Mouse (Mus musculus) c-Kit-positive CD71-positive TER-119-negative erythroid progenitor cells, embryonic 14.5 days (primary cell): ENCODE results near the gene Fam198a.

ENCODE experiments used
- DNase-seq: peaks from one replicate; pipeline ENCODE4 v3.0.0-alpha.2; 2013; ENCODE audit warnings: low read depth

Gene Fam198a

GRCm38 (mm10) chr9:121950418-121951113, at the start of gene Fam198a:
Fam198a (plus strand) TSS chr9:121950988.
- no peak for DNase-seq

GRCm38 (mm10) chr9:121901710-121902700, 48.8 kb upstream of the Fam198a start:
- no peak for DNase-seq

DNA sequence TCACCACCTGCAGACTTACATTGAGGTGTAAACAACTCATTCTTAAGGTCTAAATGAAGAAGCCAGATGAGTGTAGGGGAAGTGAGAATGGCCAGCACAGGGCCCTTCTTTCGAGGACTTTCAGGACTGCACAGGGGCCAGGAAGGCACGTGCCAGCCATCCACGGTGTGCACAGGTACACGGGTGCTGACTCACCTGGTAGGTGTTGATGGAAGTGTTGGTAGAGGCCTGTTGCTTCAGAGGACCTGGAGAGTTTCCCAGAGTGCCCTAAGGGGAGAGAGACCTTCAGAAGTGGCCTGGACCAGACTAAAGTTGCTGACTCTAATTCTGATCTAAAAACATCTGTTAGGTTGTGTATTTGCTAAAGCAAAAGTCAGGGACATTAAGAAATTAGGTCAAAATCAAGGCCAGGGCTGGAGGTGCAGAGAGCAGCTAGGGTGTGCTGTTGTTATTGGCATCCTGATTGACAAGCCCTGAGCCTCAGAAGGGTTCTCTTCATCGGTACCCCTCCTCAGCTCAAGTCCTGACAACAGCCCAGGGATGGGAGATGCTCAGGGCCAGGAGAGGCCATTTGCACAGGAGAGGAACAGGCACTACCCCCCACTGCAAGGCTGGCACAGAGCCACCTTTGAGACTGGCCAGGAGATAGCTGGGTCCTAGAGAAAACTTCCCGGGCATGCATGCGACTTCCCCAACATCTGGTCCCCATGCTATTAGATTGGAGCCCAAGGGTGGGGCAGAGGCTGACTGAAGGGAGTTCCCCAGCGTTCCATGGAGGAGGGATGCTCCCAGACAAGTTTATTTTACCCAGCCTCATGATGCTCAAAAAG, 47.1 kb upstream of the Fam198a start:
- DNase-seq: no peak

GRCm38 (mm10) chr9:121904319-121904718, 46.5 kb upstream of the Fam198a start:
- DNase-seq: no peak

DNA sequence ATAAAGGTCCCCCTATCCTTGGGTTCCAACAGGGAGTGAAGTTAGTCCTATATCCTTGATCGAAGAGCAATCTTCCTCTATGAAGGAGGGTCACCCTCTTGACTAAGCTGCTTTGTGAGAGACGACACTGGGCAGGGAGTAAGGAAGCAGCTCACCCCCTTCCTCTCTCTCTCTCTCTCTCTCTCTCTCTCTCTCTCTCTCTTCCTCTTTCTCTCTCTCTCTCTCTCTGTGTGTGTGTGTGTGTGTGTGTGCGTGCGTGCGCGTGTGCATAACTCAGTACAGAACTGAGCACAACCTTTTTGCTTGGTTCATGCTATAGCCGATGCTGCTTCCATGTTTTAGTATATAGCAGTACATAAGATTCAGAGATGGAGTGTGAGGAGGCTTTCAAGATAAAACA, 45.8 kb upstream of the Fam198a start:
- DNase-seq: no peak

DNA sequence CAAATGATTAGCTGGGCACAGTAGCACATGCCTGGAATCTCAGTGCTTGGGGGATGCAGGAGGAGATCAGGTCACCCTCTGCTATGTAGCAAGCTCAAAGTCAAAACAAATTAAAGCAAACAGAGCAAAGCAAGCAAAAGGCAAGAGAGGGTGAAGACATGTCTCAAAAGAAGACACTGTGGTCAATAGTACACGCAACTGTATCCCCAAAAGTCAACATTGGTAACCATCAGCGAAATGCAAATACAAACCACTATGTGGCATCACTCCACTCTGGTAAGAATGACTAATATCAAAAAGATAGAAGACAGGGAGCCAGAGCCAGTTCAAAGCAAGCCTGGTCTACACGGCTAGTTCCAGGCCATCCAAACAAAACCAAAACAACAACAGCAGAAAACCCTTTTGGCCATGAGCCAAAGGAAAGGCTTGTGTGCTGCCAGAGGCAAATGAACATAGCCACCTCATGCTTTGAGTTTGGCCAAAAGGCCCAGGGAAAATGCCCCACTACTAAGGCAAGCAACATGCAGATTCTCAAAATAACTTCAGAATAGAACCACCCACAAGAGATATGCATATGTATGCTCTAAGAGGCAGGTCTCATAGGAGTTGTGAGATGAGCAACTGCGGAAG, 45.1 kb upstream of the Fam198a start:
- no peak for DNase-seq

- no peak for DNase-seq
Measured at GRCm38 (mm10) chr9:121906456-121906855, 44.3 kb upstream of the Fam198a start.

- no peak for DNase-seq
Measured at GRCm38 (mm10) chr9:121907356-121908070, 43.3 kb upstream of the Fam198a start.

DNA sequence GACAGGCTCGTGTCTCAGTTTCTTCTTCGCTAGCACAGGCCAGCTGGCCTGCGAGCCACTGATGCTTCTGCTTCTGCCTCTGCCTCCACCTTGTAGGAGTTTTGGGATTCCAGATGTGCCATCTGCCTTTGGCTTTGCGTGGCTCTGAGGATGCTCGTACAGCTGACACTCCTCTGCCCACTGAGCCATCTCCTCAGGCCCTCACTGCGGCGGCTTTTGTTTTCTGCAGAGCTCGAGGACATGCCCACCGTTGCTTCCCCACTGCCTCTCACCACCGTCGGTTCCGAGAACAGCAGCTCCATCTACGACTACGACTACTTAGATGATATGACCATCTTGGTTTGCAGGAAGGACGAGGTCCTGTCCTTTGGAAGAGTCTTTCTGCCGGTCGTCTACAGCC, 42.5 kb upstream of the Fam198a start:
- DNase-seq: no peak

- DNase-seq: no peak
Measured at GRCm38 (mm10) chr9:121909635-121910034, 41.2 kb upstream of the Fam198a start.

GRCm38 (mm10) chr9:121911196-121911595, 39.6 kb upstream of the Fam198a start:
- DNase-seq: no peak

GRCm38 (mm10) chr9:121912786-121913185, 38.0 kb upstream of the Fam198a start:
- no peak for DNase-seq

- no peak for DNase-seq
Measured at GRCm38 (mm10) chr9:121914226-121914757, 36.5 kb upstream of the Fam198a start.

GRCm38 (mm10) chr9:121915056-121915455, 35.7 kb upstream of the Fam198a start:
- no peak for DNase-seq

DNA sequence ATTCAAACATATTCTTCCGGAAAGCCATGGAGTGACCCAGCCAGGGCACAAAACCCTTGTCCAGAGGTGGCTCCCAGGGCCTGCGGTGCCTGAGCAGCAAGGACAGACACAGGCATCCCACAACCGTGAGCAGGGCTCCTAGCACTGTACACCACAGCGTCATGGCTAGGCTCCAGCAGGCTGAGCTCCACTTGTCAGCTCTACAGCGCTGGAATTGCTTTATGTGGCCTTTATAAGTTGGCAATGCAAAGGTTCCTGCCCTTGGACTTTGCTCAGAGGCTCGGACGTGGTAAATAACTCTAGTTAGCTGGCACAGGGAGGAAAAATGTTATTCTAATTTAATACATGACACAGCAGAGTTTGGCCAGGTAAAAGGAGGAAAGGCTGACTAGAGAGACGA, 34.7 kb upstream of the Fam198a start, which contains the start of gene Cyp8b1:
Gene Cyp8b1, minus strand, starts transcription at position 204 of the 400 bp plus-strand sequence.
- DNase-seq: no peak

DNA sequence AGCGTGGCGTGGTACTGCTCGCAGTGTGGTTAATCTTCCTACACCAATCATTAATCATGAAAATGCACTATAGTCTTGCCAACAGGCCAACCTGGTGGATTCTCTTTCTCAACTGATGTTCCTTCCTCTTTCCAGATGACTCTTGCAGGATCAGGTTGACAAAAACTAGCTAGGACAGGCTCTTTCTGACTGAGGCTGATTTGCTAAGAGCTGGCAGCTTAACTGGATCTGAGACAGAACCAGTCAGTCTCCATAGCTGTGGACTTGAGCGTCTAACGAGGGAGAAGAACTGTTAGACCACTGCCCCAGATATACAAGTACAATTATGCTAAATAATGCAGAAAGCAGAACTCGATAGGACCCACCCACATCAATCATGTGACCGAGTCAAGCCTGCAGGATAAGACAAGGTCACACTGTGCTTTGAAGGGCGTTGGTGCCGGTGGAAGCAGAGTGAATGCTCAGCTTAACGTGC, 31.7 kb upstream of the Fam198a start:
- no peak for DNase-seq

- no peak for DNase-seq
Measured at GRCm38 (mm10) chr9:121923443-121923842, 27.3 kb upstream of the Fam198a start.

DNA sequence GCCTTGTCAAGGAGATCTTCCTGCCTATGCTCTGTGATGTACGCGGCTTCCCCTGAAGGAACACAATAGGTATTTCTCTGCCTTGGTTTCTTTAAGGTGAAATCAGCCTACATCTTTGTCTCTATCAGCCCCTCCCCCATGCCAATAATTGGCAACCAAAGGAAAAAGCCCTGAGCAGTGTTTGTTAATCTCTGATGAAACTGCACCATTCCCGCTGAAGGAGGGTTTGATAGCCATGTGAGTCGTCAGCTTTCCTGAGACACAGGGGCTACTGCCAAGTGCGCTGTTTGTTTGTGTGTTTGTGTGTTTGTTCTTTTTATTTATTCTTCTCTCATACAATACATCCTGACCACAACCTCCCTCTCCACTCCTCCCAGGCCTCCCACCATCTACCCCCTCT, 26.9 kb upstream of the Fam198a start:
- no peak for DNase-seq

DNA sequence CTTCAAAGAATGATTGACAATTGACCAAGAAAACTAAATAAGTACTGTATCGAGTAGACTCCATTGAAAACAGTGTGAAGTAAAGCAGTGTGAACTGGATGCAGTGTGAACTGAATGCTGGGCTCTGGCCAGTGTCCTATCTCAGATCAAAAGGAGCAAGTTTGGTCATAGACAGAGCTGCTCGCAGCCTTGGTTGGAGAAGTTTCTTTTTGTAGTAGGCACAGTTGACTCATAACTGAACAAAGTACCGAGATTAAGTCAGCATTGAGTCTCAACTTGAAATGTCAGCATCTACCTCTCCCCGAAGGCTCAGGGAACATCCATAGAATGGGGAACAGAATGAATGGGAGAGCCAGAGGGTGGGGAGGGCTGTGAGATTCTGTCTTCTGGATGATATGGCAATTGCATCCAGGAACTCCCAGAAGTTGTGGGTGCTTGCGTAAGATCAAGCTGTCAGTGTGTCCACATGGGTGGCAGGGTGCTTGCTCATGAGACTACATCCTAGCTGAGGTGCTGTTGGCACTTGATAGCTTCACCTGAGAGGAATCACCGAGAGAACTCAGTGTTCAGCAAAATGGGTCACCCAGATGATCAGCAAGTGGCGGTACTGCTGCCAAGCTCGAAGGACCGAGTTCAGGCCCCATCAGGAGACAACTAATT, 25.8 kb upstream of the Fam198a start:
- DNase-seq: no peak

GRCm38 (mm10) chr9:121925959-121926358, 24.8 kb upstream of the Fam198a start:
- no peak for DNase-seq
